ENCODE assay signal across 10 mouse cellular contexts in genomic region chr19:44723611-44724440, GRCm38 (mm10). TPM values are rescaled to one million over a fixed set of nuclear protein-coding genes. Genes with fewer than 3 reads are reported as not detected.
DNase-seq lines count a peak whose midpoint lies in the region; ATAC-seq and TF ChIP-seq lines count a peak whose summit lies in the region.
"Had no signal": no experiment of that assay in that cellular context is flagged by ENCODE, and none has a peak within 500 bp of the region (broad histone marks: within the 10 kb centered on the region; RNA-seq: fewer than 3 reads in every experiment).

No protein-coding gene starts in this region.

- H3K27ac ChIP-seq in heart, embryonic 11.5 days (ENCODE audit: low read depth, low read length) = no peak overlapping the region
- H3K27ac ChIP-seq in ES-E14 (ENCODE audit: insufficient read depth, low read depth, low read length, poor library complexity, severe bottlenecking) = no peak overlapping the region
- H3K27ac ChIP-seq in hindbrain, embryonic 11.5 days (ENCODE audit: low read depth, low read length) = peak overlapping the region; percentile 24
- H3K27ac ChIP-seq in limb, embryonic 15.5 days = no peak overlapping the region

- H3K27me3 ChIP-seq in heart, embryonic 11.5 days (ENCODE audit: control insufficient read depth, insufficient read depth, low read length) = peaks cover 78% of the 10 kb centered on the region
- H3K27me3 ChIP-seq in hindbrain, embryonic 11.5 days (ENCODE audit: control insufficient read depth, insufficient read depth, low read length) = peaks cover 74% of the 10 kb centered on the region
- peaks cover 85% of the 10 kb centered on the region for H3K27me3 ChIP-seq in limb, embryonic 15.5 days

- ATAC-seq in heart, embryonic 11.5 days (replicated peaks; ENCODE audit: insufficient number of reproducible peaks, low FRiP score, low TSS enrichment) = no peak
- ATAC-seq in hindbrain, embryonic 11.5 days (ENCODE audit: low FRiP score) = no peak
- no peak for ATAC-seq in limb, embryonic 15.5 days (ENCODE audit: insufficient number of reproducible peaks, low FRiP score, low TSS enrichment, low read depth)
- no peak for ATAC-seq in megakaryocyte, adult 5-6 weeks (ENCODE audit: poor library complexity, severe bottlenecking)

- in situ Hi-C loops in ES-E14 (cut with MboI; ENCODE audit: low sequenced_read_pairs in 2 of 2, unreplicated experiment in 2 of 2) = no loop called here

- WGBS in heart, embryonic 11.5 days (ENCODE audit: insufficient replicate concordance) = under 1% methylated on average over 36 of the region's 36 CpGs
- WGBS in hindbrain, embryonic 11.5 days = under 1% methylated on average over 36 of the region's 36 CpGs
- WGBS in limb, embryonic 15.5 days = 1% methylated on average over 36 of the region's 36 CpGs

- no peaks in the 10 kb centered on the region for H3K9me3 ChIP-seq in heart, embryonic 11.5 days (replicated peaks; ENCODE audit: control insufficient read depth, low read length)
- H3K9me3 ChIP-seq in ES-E14 (ENCODE audit: control insufficient read depth, insufficient read depth, low read depth, low read length) = no peaks in the 10 kb centered on the region
- H3K9me3 ChIP-seq in hindbrain, embryonic 11.5 days (ENCODE audit: control insufficient read depth, low read length) = no peaks in the 10 kb centered on the region
- H3K9me3 ChIP-seq in limb, embryonic 15.5 days = no peaks in the 10 kb centered on the region

- DNase-seq in heart, postnatal 10 days = no peak
- DNase-seq in ES-E14 (ENCODE audit: low read depth, low spot score) = no peak
- DNase-seq in hindbrain, embryonic 11.5 days (ENCODE audit: low spot score) = peak; percentile 53
- DNase-seq in yolk sac, embryonic 10.5 days (ENCODE audit: low spot score) = no peak
- DNase-seq in c-Kit-positive CD71-positive TER-119-positive erythroid progenitor cells, embryonic 14.5 days (ENCODE audit: low spot score) = no peak

- peaks cover 14% of the 10 kb centered on the region for H3K4me1 ChIP-seq in heart, embryonic 11.5 days (ENCODE audit: control insufficient read depth, insufficient read depth, low read length)
- peaks cover 2 to 12% of the 10 kb centered on the region in 2 experiments; a peak in 1 of 4 replicates for H3K4me1 ChIP-seq in ES-E14 (ENCODE audit: control insufficient read depth in 2 of 2, insufficient read depth in 2 of 2, low read length in 2 of 2, poor library complexity in 1 of 2)
- H3K4me1 ChIP-seq in hindbrain, embryonic 11.5 days (replicated peaks; ENCODE audit: control insufficient read depth, insufficient read depth, low read length) = peaks cover 13% of the 10 kb centered on the region
- peaks cover 30% of the 10 kb centered on the region for H3K4me1 ChIP-seq in limb, embryonic 15.5 days

- H3K4me3 ChIP-seq in heart, embryonic 11.5 days (ENCODE audit: low read depth, low read length) = peak overlapping the region; percentile 41
- peak overlapping the region; percentile 44 to 70 for H3K4me3 ChIP-seq in ES-E14 (ENCODE audit: insufficient read depth in 1 of 2, low read depth in 1 of 2, low read length in 2 of 2, poor library complexity in 1 of 2, severe bottlenecking in 1 of 2)
- H3K4me3 ChIP-seq in hindbrain, embryonic 11.5 days (ENCODE audit: low read depth, low read length) = peak overlapping the region; percentile 26
- H3K4me3 ChIP-seq in limb, embryonic 15.5 days = peak overlapping the region; percentile 29

- H3K36me3 ChIP-seq in heart, embryonic 11.5 days (ENCODE audit: control insufficient read depth, insufficient read depth, low read length) = no peaks in the 10 kb centered on the region
- H3K36me3 ChIP-seq in ES-E14 (ENCODE audit: control insufficient read depth, insufficient read depth, low read length, poor library complexity, severe bottlenecking) = no peaks in the 10 kb centered on the region
- no peaks in the 10 kb centered on the region for H3K36me3 ChIP-seq in hindbrain, embryonic 11.5 days (ENCODE audit: control insufficient read depth, insufficient read depth, low read length)
- H3K36me3 ChIP-seq in limb, embryonic 15.5 days = no peaks in the 10 kb centered on the region

- peak overlapping the region; percentile 68 for H3K4me2 ChIP-seq in heart, embryonic 11.5 days
- peak overlapping the region; percentile 38 for H3K4me2 ChIP-seq in hindbrain, embryonic 11.5 days (replicated peaks; ENCODE audit: low read depth, low read length)
- H3K4me2 ChIP-seq in limb, embryonic 15.5 days = peak overlapping the region; percentile 42

- intact Hi-C loops in heart, postnatal 10 days (cut with DNase I) = no loop called here

- no peak overlapping the region for H3K9ac ChIP-seq in heart, embryonic 11.5 days (ENCODE audit: low read depth, low read length)
- H3K9ac ChIP-seq in ES-E14 (ENCODE audit: insufficient read depth, low read depth, low read length, poor library complexity, severe bottlenecking) = no peak overlapping the region
- H3K9ac ChIP-seq in hindbrain, embryonic 11.5 days (ENCODE audit: low read depth, low read length) = no peak overlapping the region
- H3K9ac ChIP-seq in limb, embryonic 15.5 days = no peak overlapping the region

TF ChIP-seq in ES-E14, 5 proteins besides CTCF, POLR2A, EP300 and RAD21:
- TF ChIP-seq ZC3H11A (IDR thresholded peaks at IDR 0.05; ENCODE audit: borderline replicate concordance, low read depth, low read length) = no peak

RNA-seq across cellular contexts. Expression of gene Pax2, which starts 32.0 kb away (rescaled TPM):
- polyA plus RNA-seq in heart, embryonic 11.5 days (2014; fragmentation: Nextera tagmentation; extraction: Ambion mirVana) = not detected in 2 replicates
- total RNA-seq in heart, postnatal 10 days (2021) = not detected
- total RNA-seq in ES-E14 (2012; rRNA removed) = 0.11 TPM in 1 of 2 replicates, not detected in the other
- 9.3 and 11.1 TPM in 2 replicates for polyA plus RNA-seq in hindbrain, embryonic 11.5 days (2014; fragmentation: Nextera tagmentation; extraction: Ambion mirVana)
- polyA plus RNA-seq in limb, embryonic 15.5 days (2015; fragmentation: Nextera tagmentation; extraction: Ambion mirVana) = not detected in 2 replicates
- not detected in 2 replicates for total RNA-seq in megakaryocyte, adult 5-6 weeks (2015)
- not detected in 2 replicates for total RNA-seq in megakaryocyte, adult 5-6 weeks (2017)
- total RNA-seq: liver, adult 2 months had no signal
- polyA plus RNA-seq: C2C12; liver, adult 2 months had no signal
